Mouse (Mus musculus) intestine, embryonic 15.5 days (tissue): ENCODE data around the gene Tmem145. TPM values are rescaled to one million over a fixed set of nuclear protein-coding genes. Genes with fewer than 3 reads are reported as not detected.

ENCODE experiments used
- ATAC-seq: fragments of 200-750 bp; cut with Nextera tagmentation; 2 replicates; pipeline ENCODE4 v1.8.0; 2017; ENCODE audit warnings: moderate TSS enrichment, moderate library complexity
- H3K27ac ChIP-seq: fragments of 300-500 bp; sonication (generic); 2 replicates; pipeline ENCODE4 v1.5.1; 2015; ENCODE audit warnings: mild to moderate bottlenecking, inconsistent platforms
- H3K27me3 ChIP-seq: fragments of 300-500 bp; sonication (generic); replicated peaks from 2 replicates; pipeline ENCODE4 v1.6.1; 2015; ENCODE audit warnings: inconsistent platforms
- H3K36me3 ChIP-seq: fragments of 300-500 bp; sonication (generic); 2 replicates; pipeline ENCODE4 v1.6.1; 2015; ENCODE audit warnings: inconsistent platforms
- H3K4me1 ChIP-seq: fragments of 300-500 bp; sonication (generic); replicated peaks from 2 replicates; pipeline ENCODE4 v1.6.1; 2015; ENCODE audit warnings: inconsistent platforms
- H3K4me2 ChIP-seq: fragments of 300-500 bp; sonication (generic); replicated peaks from 2 replicates; pipeline ENCODE4 v1.6.1; 2015; ENCODE audit warnings: mild to moderate bottlenecking, inconsistent platforms
- H3K4me3 ChIP-seq: fragments of 300-500 bp; sonication (generic); replicated peaks from 2 replicates; pipeline ENCODE4 v1.5.1; 2015; ENCODE audit warnings: inconsistent platforms
- H3K9ac ChIP-seq: fragments of 300-500 bp; sonication (generic); 2 replicates; pipeline ENCODE4 v1.6.1; 2015; ENCODE audit warnings: inconsistent platforms
- H3K9me3 ChIP-seq: fragments of 300-500 bp; sonication (generic); 2 replicates; pipeline ENCODE4 v1.6.1; 2016; ENCODE audit warnings: inconsistent platforms
- WGBS: fragments of 180-500 bp; shearing (Covaris S2); methylation state at CpG from one replicate; pipeline ENCODE4 v1.1.7; 2015; 5-methylcytosine and 5-hydroxymethylcytosine counted together
- polyA plus RNA-seq: library from polyadenylated mRNA; unstranded; fragments of >200 nt; fragmentation: Nextera tagmentation; extraction: Ambion mirVana; gene quantifications from 2 replicates; pipeline ENCODE4 v1.2.1, GENCODE M21; 2015

The Tmem145 gene
- polyA plus RNA-seq, 1 experiment from 2014 or later, result 1.3 TPM

- 93% methylated on average over 17 of the region's 17 CpGs for WGBS
- Histone ChIP-seq H3K4me1 (peaks cover 4% of the 10 kb centered on the region; the same call in 1 of the 2 replicates), H3K4me2 (no peak overlapping the region), H3K4me3 (no peak overlapping the region), H3K9me3 (no peaks in the 10 kb centered on the region), H3K27ac (no peak overlapping the region), H3K36me3 (peaks cover 9% of the 10 kb centered on the region), H3K27me3 (peaks cover 27% of the 10 kb centered on the region), H3K9ac (no peak overlapping the region)
- ATAC-seq, result no peak
These were observed 57.7 kb downstream of the Tmem145 start for GRCm38 (mm10) chr7:25363632-25364031.

Other genes starting within 250 kb of the Tmem145 start
- gene Grik5, start 233.8 kb upstream of the Tmem145 start, polyA plus RNA-seq, result 3.3 and 3.7 TPM in 2 replicates
- gene Zfp574, start 233.5 kb upstream of the Tmem145 start, polyA plus RNA-seq, result 24.7 and 25.3 TPM in 2 replicates
- 1.8 TPM in 2 replicates for gene Pou2f2, start 126.4 kb upstream of the Tmem145 start, polyA plus RNA-seq
- gene Dedd2, start 85.5 kb upstream of the Tmem145 start, polyA plus RNA-seq, result 13.2 and 13.5 TPM in 2 replicates
- 2.6 and 2.8 TPM in 2 replicates for gene Zfp526, start 84.7 kb upstream of the Tmem145 start, polyA plus RNA-seq
- 8.0 and 10.3 TPM in 2 replicates for gene Gsk3a, start 68.3 kb upstream of the Tmem145 start, polyA plus RNA-seq
- gene Erf, start 55.3 kb upstream of the Tmem145 start, polyA plus RNA-seq, result 14.8 TPM in 2 replicates
- gene Cic, start 38.4 kb upstream of the Tmem145 start, polyA plus RNA-seq, result 26.1 and 26.6 TPM in 2 replicates
- gene Pafah1b3, start 8.1 kb upstream of the Tmem145 start, polyA plus RNA-seq, result 173 TPM in 2 replicates
- gene Prr19, start 4.7 kb upstream of the Tmem145 start, polyA plus RNA-seq, result 0.41 and 0.71 TPM in 2 replicates
- 8.1 and 9.2 TPM in 2 replicates for gene Megf8, start 11.1 kb downstream of the Tmem145 start, polyA plus RNA-seq
- gene Cnfn, start 63.6 kb downstream of the Tmem145 start, polyA plus RNA-seq, result 0.47 and 0.63 TPM in 2 replicates
- 7.0 and 8.8 TPM in 2 replicates for gene Lipe, start 92.6 kb downstream of the Tmem145 start, polyA plus RNA-seq
- 0.45 TPM in 1 of 2 replicates, not detected in the other for gene Cxcl17, start 106.8 kb downstream of the Tmem145 start, polyA plus RNA-seq
- gene Ceacam1, start 171.5 kb downstream of the Tmem145 start, polyA plus RNA-seq, result 31.4 and 32.3 TPM in 2 replicates
- gene Ceacam2, start 233.8 kb downstream of the Tmem145 start, polyA plus RNA-seq, result 0.10 and 0.18 TPM in 2 replicates